Mouse (Mus musculus): ENCODE measurements at regions not wholly inside any gene's neighbourhood (a gene's known extent, or its start where the extent isn't known, plus 50 kb on each side); places are given as distances from the start of the nearest gene placed in this dataset.

GRCm38 (mm10) chr4:131014301-131015081 lies 70.3 kb downstream of the Matn1 start:
- no peak for DNase-seq (ENCODE audit: extremely low spot score in 1 of 2, low spot score in 2 of 2)
- intact Hi-C loops (cut with DNase I), result no loop called here

- intact Hi-C loops (cut with DNase I), result no loop called here
- no peak for DNase-seq (ENCODE audit: extremely low spot score in 1 of 2, low spot score in 2 of 2)
Measured at GRCm38 (mm10) chr4:131015156-131015555, 71.0 kb downstream of the Matn1 start.

- intact Hi-C loops (cut with DNase I), result no loop called here
- DNase-seq (ENCODE audit: extremely low spot score in 1 of 2, low spot score in 2 of 2), result no peak
Measured at GRCm38 (mm10) chr4:131023601-131024000, 79.4 kb downstream of the Matn1 start.

GRCm38 (mm10) chr4:131036292-131036691 lies 92.1 kb downstream of the Matn1 start:
- intact Hi-C loops (cut with DNase I), result no loop called here

GRCm38 (mm10) chr4:131037179-131037578 lies 93.0 kb downstream of the Matn1 start:
- no peak for DNase-seq (ENCODE audit: extremely low spot score in 1 of 2, low spot score in 2 of 2)
- intact Hi-C loops (cut with DNase I), result no loop called here

More at GRCm38 (mm10) chr4:131036292-131036691, 92.1 kb downstream of the Matn1 start:
- DNase-seq (ENCODE audit: extremely low spot score in 1 of 2, low spot score in 2 of 2), result no peak

GRCm38 (mm10) chr4:131039686-131040085 lies 95.5 kb downstream of the Matn1 start:
- DNase-seq (ENCODE audit: extremely low spot score in 1 of 2, low spot score in 2 of 2), result no peak
- intact Hi-C loops (cut with DNase I), result no loop called here

GRCm38 (mm10) chr4:131041210-131041609 lies 97.0 kb downstream of the Matn1 start:
- DNase-seq (ENCODE audit: extremely low spot score in 1 of 2, low spot score in 2 of 2), result peak in 1 of 2 experiments; percentile 2
- intact Hi-C loops (cut with DNase I), result no loop called here

GRCm38 (mm10) chr4:131046101-131046500 lies 101.9 kb downstream of the Matn1 start:
- no peak for DNase-seq (ENCODE audit: extremely low spot score in 1 of 2, low spot score in 2 of 2)
- intact Hi-C loops (cut with DNase I), result no loop called here

GRCm38 (mm10) chr4:131046969-131047650 lies 102.9 kb downstream of the Matn1 start:
- intact Hi-C loops (cut with DNase I), result no loop called here
- peak; percentile 8 to 37 for DNase-seq (ENCODE audit: extremely low spot score in 1 of 2, low spot score in 2 of 2)

GRCm38 (mm10) chr4:131056293-131056692 lies 112.1 kb downstream of the Matn1 start:
- intact Hi-C loops (cut with DNase I), result no loop called here
- no peak for DNase-seq (ENCODE audit: extremely low spot score in 1 of 2, low spot score in 2 of 2)

GRCm38 (mm10) chr4:131059572-131059971 lies 115.4 kb downstream of the Matn1 start:
- intact Hi-C loops (cut with DNase I), result no loop called here
- DNase-seq (ENCODE audit: extremely low spot score in 1 of 2, low spot score in 2 of 2), result no peak

GRCm38 (mm10) chr4:131060191-131060680 lies 116.1 kb downstream of the Matn1 start:
- intact Hi-C loops (cut with DNase I), result no loop called here
- DNase-seq (ENCODE audit: extremely low spot score in 1 of 2, low spot score in 2 of 2), result no peak

GRCm38 (mm10) chr4:131060706-131061105 lies 116.5 kb downstream of the Matn1 start:
- intact Hi-C loops (cut with DNase I), result no loop called here
- DNase-seq (ENCODE audit: extremely low spot score in 1 of 2, low spot score in 2 of 2), result no peak

- intact Hi-C loops (cut with DNase I), result no loop called here
- DNase-seq (ENCODE audit: extremely low spot score in 1 of 2, low spot score in 2 of 2), result no peak
Measured at GRCm38 (mm10) chr4:131062592-131062991, 118.4 kb downstream of the Matn1 start.

- DNase-seq (ENCODE audit: extremely low spot score in 1 of 2, low spot score in 2 of 2), result peak in 1 of 2 experiments; percentile 7
- intact Hi-C loops (cut with DNase I), result no loop called here
Measured at GRCm38 (mm10) chr4:131066186-131066939, 122.2 kb downstream of the Matn1 start.

GRCm38 (mm10) chr4:131070566-131070965 lies 126.4 kb downstream of the Matn1 start:
- intact Hi-C loops (cut with DNase I), result no loop called here
- no peak for DNase-seq (ENCODE audit: extremely low spot score in 1 of 2, low spot score in 2 of 2)

- DNase-seq (ENCODE audit: extremely low spot score in 1 of 2, low spot score in 2 of 2), result no peak
- intact Hi-C loops (cut with DNase I), result no loop called here
Measured at GRCm38 (mm10) chr4:131072623-131073022, 128.4 kb downstream of the Matn1 start.

GRCm38 (mm10) chr4:131073420-131073819 lies 129.2 kb downstream of the Matn1 start:
- DNase-seq (ENCODE audit: extremely low spot score in 1 of 2, low spot score in 2 of 2), result no peak
- intact Hi-C loops (cut with DNase I), result no loop called here

GRCm38 (mm10) chr4:131075326-131075932 lies 131.2 kb downstream of the Matn1 start:
- no peak for DNase-seq (ENCODE audit: extremely low spot score in 1 of 2, low spot score in 2 of 2)
- intact Hi-C loops (cut with DNase I), result no loop called here

Data from left cerebral cortex, postnatal 10 days (tissue).